Mouse (Mus musculus) limb, embryonic 10.5 days (tissue): ENCODE results near the gene Fam81a. TPM values are rescaled to one million over a fixed set of nuclear protein-coding genes. Genes with fewer than 3 reads are reported as not detected.

Experiments
- DNase-seq: peaks from one replicate; pipeline ENCODE4 v3.0.0-alpha.2; 2017; ENCODE audit warnings: low spot score
- H3K27ac ChIP-seq: fragments of 300-500 bp; sonication (generic); 2 replicates; pipeline ENCODE4 v1.5.1; 2016; ENCODE audit warnings: mild to moderate bottlenecking
- H3K27me3 ChIP-seq: fragments of 300-500 bp; sonication (generic); 2 replicates; pipeline ENCODE4 v1.6.1; 2016; ENCODE audit warnings: low read depth, mild to moderate bottlenecking; ENCODE audit not compliant: poor library complexity, severe bottlenecking
- H3K36me3 ChIP-seq: fragments of 300-500 bp; sonication (generic); 2 replicates; pipeline ENCODE4 v1.6.1; 2016; ENCODE audit warnings: mild to moderate bottlenecking, moderate library complexity
- H3K4me1 ChIP-seq: fragments of 300-500 bp; sonication (generic); 2 replicates; pipeline ENCODE4 v1.6.1; 2016
- H3K4me3 ChIP-seq: fragments of 300-500 bp; sonication (generic); 2 replicates; pipeline ENCODE4 v1.5.1; 2016; ENCODE audit warnings: mild to moderate bottlenecking, moderate library complexity
- H3K9me3 ChIP-seq: fragments of 300-500 bp; sonication (generic); replicated peaks from 2 replicates; pipeline ENCODE4 v1.6.1; 2016; ENCODE audit warnings: mild to moderate bottlenecking
- WGBS: fragments of 180-500 bp; shearing (Covaris S2); methylation state at CpG from one replicate; pipeline ENCODE4 v1.1.7; 2016; 5-methylcytosine and 5-hydroxymethylcytosine counted together
- polyA plus RNA-seq: library from polyadenylated mRNA; unstranded; fragments of >200 nt; fragmentation: Nextera tagmentation; extraction: Ambion mirVana; gene quantifications from 2 replicates; pipeline ENCODE4 v1.2.1, GENCODE M21; 2016

Gene Fam81a
- polyA plus RNA-seq, 1 experiment from 2014 or later, result 1.6 TPM

DNA sequence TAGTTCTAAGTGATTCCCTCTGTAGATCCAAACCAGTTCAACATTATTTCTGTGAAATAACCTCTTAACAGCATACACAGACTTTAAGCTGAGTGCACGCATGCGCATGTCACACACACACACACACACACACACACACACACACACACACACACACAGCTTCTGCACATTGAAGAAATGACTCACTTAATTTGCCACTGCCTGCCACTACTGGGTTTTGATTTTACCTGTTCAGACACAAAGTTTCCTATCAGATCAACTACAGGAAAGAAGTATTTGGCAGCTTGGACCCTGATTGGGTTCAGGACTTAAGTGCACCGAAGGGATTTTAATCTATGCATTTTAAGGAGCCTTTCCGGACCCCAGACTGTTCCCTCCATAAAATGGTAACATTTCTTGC is 2.0 kb downstream of the Fam81a start:
- Histone ChIP-seq H3K27ac (no peak overlapping the region), H3K9me3 (no peaks in the 10 kb centered on the region), H3K4me1 (peaks cover 39% of the 10 kb centered on the region), H3K4me3 (peak overlapping the region; percentile 71), H3K36me3 (no peaks in the 10 kb centered on the region), H3K27me3 (peaks cover 55% of the 10 kb centered on the region)
- WGBS, result 67% methylated on average over 4 of the region's 4 CpGs
- DNase-seq, result no peak

DNA sequence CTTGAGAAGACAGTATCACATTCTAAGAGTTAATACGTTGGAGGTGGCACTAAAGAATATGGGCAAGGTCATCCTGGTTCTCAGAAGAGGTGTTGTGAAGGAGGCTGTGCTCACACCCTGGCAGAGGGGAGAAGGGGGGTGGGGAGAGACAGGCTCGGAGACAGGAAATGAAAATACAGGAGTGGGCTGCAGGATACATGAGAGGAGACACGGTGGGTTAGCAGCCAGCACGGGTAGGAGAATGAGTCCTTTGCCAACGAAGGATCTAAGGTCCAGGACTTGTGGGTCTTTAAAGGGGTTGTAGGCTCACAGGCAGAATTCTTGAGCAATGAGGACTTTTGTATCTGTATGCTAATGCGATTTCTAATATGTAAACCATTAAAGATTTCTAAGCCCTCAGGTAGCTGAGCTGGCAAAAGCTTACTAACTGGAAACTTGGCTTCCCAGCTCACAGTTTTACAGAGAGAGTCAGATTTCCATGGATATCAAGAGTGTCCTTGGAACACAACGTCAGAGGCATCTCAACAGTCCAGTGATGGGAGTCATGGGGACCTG is 3.0 kb downstream of the Fam81a start:
- no peak for DNase-seq
- no peaks in the 10 kb centered on the region for H3K9me3 ChIP-seq
- H3K36me3 ChIP-seq, result no peaks in the 10 kb centered on the region
- H3K4me3 ChIP-seq, result no peak overlapping the region
- peaks cover 55% of the 10 kb centered on the region for H3K27me3 ChIP-seq
- H3K4me1 ChIP-seq, result peaks cover 39% of the 10 kb centered on the region
- 52% methylated on average over 7 of the region's 7 CpGs for WGBS
- H3K27ac ChIP-seq, result no peak overlapping the region

DNA sequence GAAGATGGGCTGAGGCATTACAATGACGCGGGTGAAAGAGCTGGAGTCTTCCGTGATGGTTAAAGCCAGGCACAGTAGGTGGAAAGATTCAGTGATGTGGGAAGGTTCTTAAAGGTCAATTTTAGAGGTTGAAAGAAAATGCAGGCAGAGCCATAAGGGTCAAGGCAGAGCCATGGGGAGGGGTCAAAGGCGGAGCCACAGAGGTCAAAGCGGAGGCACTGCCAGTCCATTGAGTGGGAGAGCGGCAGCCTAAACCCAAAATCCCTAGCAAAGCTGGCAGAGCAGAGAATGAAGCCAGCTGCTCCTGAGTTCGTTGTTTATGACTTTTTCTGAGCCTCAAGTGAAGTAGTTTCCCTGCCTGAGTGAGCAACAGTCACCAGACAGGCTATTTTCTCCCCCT is 3.8 kb downstream of the Fam81a start:
- no peak for DNase-seq
- Histone ChIP-seq H3K36me3 (no peaks in the 10 kb centered on the region), H3K4me1 (peaks cover 39% of the 10 kb centered on the region), H3K27me3 (peaks cover 54% of the 10 kb centered on the region), H3K27ac (no peak overlapping the region), H3K9me3 (no peaks in the 10 kb centered on the region), H3K4me3 (no peak overlapping the region)
- WGBS, result 48% methylated on average over 7 of the region's 7 CpGs

DNA sequence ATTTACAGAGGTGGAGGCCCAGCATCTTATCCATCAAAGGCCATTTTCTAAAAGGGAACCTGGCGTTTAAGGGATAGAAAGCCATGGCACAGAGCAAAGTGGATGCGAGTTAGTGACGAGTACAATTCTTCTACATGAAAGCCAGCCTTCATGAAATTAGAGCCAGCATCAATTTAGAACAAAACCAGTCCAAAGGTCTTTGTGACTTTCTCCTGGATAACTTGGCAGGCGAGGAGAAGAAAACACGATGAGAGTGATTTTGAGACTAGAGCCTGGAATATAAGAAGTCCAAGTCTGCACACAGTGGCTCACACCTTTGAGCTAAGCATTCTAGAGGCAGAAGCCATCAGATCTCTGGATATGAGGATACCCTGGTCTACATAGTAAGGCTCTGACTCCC is 4.4 kb downstream of the Fam81a start:
- no peak overlapping the region for H3K4me3 ChIP-seq
- no peaks in the 10 kb centered on the region for H3K36me3 ChIP-seq
- no peak for DNase-seq
- no peak overlapping the region for H3K27ac ChIP-seq
- H3K9me3 ChIP-seq, result no peaks in the 10 kb centered on the region
- H3K4me1 ChIP-seq, result peaks cover 39% of the 10 kb centered on the region
- WGBS, result 90% methylated on average over 5 of the region's 5 CpGs
- H3K27me3 ChIP-seq, result peaks cover 49% of the 10 kb centered on the region

DNA sequence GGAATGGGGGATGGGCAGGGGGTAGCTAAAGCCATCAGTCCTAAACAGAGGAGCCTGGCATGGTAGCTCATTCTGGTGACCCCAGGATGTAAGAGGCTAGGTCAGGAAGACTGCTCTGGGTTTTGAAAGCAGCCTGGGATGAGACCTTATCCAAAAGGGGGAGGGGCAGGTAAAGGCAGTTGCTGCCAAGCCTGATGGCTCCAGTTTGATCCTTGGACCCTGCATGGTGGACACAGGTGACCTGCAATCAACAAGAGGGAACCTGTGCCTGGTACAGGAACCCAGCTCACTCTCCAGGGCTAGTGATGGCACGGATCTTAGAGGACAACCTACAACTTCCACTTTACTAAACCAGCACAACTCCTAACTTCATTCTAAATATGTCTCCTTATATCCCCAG is 7.2 kb downstream of the Fam81a start:
- 100% methylated on average over 1 of the region's 1 CpGs for WGBS
- no peaks in the 10 kb centered on the region for H3K9me3 ChIP-seq
- no peak overlapping the region for H3K27ac ChIP-seq
- H3K36me3 ChIP-seq, result no peaks in the 10 kb centered on the region
- no peak overlapping the region for H3K4me3 ChIP-seq
- peaks cover 19% of the 10 kb centered on the region for H3K4me1 ChIP-seq
- H3K27me3 ChIP-seq, result peaks cover 22% of the 10 kb centered on the region
- DNase-seq, result no peak

DNA sequence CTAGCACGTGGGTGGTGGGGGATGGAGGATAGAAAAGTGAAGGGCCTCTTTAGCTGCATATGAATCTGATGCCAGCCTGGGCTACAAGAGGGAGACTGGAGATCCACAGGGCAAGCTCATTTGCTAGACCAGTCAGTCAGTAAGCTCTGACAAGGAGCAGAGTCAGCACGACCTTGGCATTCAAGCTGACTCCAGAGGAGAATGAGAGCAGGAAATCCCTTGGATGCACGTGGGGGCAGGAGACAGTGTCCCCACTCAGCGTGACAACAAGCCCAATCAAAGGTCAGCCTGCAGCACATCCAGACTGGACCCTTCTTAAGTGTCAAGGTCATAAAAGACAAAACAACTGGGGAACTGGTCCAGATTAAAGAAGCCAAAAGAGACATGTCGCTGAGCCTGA is 7.6 kb downstream of the Fam81a start:
- Histone ChIP-seq H3K9me3 (no peaks in the 10 kb centered on the region), H3K4me1 (peaks cover 15% of the 10 kb centered on the region), H3K4me3 (no peak overlapping the region), H3K27me3 (peaks cover 17% of the 10 kb centered on the region), H3K27ac (no peak overlapping the region), H3K36me3 (no peaks in the 10 kb centered on the region)
- DNase-seq, result no peak
- 71% methylated on average over 5 of the region's 5 CpGs for WGBS

DNA sequence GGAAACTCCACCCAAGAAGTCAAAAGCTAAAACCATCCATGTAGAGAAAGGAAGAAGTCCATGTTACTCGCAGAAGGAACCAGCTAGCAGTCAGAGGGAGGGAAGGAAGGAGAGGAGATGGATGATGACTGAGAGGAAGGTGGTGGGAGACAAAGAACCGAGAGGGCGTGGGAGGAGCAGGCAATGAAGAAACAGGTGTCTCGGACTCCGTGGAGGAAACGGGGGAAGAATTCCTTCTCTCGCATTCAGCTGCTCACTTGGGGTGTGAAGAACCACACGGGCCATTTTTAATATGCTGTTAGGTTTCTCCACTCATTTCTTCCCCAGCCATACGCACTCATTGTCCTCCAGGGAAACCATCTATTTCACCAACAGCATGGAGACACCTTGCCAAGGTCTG is 8.1 kb downstream of the Fam81a start:
- H3K9me3 ChIP-seq, result no peaks in the 10 kb centered on the region
- 84% methylated on average over 9 of the region's 9 CpGs for WGBS
- no peak overlapping the region for H3K4me3 ChIP-seq
- H3K27ac ChIP-seq, result no peak overlapping the region
- no peaks in the 10 kb centered on the region for H3K36me3 ChIP-seq
- no peak for DNase-seq
- peaks cover 10% of the 10 kb centered on the region for H3K4me1 ChIP-seq
- peaks cover 15% of the 10 kb centered on the region for H3K27me3 ChIP-seq

DNA sequence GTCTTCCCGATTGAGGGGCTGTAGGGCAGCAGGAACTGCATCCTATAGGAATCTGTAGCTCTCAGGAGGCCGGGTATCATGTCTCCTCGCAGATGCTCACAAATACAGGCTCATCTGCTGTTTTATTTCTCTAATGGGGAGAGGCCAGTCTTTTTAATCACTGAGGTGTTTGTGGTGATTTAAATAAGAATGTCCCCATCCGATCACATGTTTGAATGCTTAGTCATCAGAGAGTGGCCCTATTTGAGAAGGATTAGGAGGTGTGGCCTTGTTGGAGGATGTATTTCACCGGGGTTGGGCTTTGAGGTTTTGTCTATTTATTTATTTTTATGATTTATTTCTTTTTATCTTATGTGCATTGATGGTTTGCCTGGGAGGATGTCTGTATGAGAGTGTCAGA is 11.6 kb downstream of the Fam81a start:
- H3K27me3 ChIP-seq, result no peaks in the 10 kb centered on the region
- no peaks in the 10 kb centered on the region for H3K36me3 ChIP-seq
- no peaks in the 10 kb centered on the region for H3K9me3 ChIP-seq
- no peaks in the 10 kb centered on the region for H3K4me1 ChIP-seq
- no peak overlapping the region for H3K27ac ChIP-seq
- DNase-seq, result no peak
- no peak overlapping the region for H3K4me3 ChIP-seq
- 94% methylated on average over 5 of the region's 5 CpGs for WGBS

DNA sequence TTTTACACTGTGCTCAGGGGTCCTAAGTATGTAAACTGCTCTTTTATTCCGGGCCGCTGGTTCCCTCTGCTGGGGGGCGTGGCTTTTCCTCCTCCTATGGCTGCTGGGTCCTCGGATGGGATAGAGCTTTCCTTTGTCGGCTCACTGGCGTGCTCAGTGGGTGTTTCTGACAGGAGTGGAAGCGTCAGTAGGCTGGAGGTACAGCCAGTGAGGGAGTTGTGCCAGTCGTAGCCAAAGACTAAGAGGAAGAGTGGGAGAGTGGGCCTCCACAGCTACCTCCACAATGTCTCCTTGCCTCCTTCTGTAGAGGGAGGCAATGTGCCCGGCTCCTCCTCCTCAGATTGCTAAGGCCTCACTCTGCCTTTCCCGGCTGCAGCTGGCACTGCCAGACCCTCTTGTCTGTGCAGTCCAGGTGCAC is 30.5 kb downstream of the Fam81a start:
- peak; percentile 41 for DNase-seq
- WGBS, result 8% methylated on average over 10 of the region's 10 CpGs
- Histone ChIP-seq H3K4me3 (peak overlapping the region; percentile 40), H3K36me3 (no peaks in the 10 kb centered on the region), H3K27ac (peak overlapping the region; percentile 43; the same call in 1 of the 2 replicates), H3K4me1 (peaks cover 8% of the 10 kb centered on the region), H3K9me3 (no peaks in the 10 kb centered on the region), H3K27me3 (no peaks in the 10 kb centered on the region)

DNA sequence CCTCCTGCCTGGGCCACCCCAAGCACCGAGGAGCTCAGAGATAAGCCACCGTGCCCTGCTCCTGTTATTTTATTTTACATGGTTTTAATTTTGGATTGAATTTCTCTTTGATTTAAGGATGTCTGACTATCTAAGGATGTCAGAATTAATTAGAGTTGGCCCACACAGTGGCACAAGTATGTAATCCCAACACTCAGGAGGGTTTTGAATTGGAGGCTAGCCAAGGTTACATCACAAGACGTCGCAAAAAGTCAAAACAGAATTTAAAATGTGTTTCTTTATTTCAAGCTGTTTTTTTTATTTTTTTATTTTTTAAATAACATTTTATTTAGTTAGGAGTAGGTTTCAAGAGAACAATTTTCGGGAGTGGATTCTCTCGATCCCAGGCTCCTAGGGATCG is 31.5 kb downstream of the Fam81a start:
- Histone ChIP-seq H3K4me1 (peaks cover 8% of the 10 kb centered on the region), H3K27me3 (no peaks in the 10 kb centered on the region), H3K4me3 (no peak overlapping the region), H3K9me3 (no peaks in the 10 kb centered on the region), H3K27ac (no peak overlapping the region), H3K36me3 (no peaks in the 10 kb centered on the region)
- DNase-seq, result no peak
- WGBS, result 76% methylated on average over 7 of the region's 7 CpGs

DNA sequence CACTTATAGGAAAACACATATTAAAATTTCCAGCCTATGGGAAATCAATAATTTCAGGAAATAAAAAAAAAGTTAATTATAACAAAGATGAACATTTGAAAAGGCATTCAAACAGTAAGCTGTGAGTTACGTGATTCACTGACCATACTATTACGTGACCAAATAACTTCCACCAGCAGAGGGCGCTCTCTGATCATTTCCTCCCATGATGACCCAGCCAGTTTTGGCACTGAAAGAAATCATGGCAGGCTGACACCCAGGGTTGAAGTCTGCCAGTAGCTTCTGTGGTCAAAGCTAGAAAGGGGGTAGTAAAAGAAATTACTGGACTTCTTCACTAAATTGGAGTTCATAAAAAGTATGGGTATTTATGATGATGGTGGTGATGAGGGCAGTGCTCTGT is 33.1 kb downstream of the Fam81a start:
- H3K36me3 ChIP-seq, result no peaks in the 10 kb centered on the region
- no peaks in the 10 kb centered on the region for H3K27me3 ChIP-seq
- WGBS, result 12% methylated on average over 3 of the region's 3 CpGs
- DNase-seq, result peak; percentile 92
- H3K4me1 ChIP-seq, result peaks cover 8% of the 10 kb centered on the region
- no peaks in the 10 kb centered on the region for H3K9me3 ChIP-seq
- H3K4me3 ChIP-seq, result no peak overlapping the region
- no peak overlapping the region for H3K27ac ChIP-seq

DNA sequence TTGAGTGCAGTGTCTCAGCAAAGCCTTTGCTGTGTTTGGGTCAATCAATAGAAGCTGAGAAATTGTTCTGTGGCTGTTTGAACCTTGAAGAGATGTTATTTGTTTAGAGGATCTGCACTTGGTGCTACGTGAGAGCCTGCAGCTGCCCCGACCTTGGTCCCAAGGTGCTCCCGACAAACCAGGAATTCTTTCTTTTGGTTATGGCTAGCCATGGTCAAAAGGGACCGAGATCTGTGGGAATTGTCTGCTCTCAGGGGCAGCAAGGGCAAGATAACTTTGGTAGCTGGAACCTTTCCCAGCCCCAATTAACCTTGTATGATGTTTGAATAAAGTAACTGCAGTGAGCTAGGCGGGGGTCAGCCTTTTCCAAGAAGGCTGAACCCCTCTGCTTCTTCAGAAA is 34.2 kb downstream of the Fam81a start:
- WGBS, result 84% methylated on average over 5 of the region's 5 CpGs
- H3K4me1 ChIP-seq, result peaks cover 8% of the 10 kb centered on the region
- no peaks in the 10 kb centered on the region for H3K9me3 ChIP-seq
- H3K27me3 ChIP-seq, result no peaks in the 10 kb centered on the region
- DNase-seq, result no peak
- no peak overlapping the region for H3K27ac ChIP-seq
- H3K4me3 ChIP-seq, result no peak overlapping the region
- no peaks in the 10 kb centered on the region for H3K36me3 ChIP-seq

DNA sequence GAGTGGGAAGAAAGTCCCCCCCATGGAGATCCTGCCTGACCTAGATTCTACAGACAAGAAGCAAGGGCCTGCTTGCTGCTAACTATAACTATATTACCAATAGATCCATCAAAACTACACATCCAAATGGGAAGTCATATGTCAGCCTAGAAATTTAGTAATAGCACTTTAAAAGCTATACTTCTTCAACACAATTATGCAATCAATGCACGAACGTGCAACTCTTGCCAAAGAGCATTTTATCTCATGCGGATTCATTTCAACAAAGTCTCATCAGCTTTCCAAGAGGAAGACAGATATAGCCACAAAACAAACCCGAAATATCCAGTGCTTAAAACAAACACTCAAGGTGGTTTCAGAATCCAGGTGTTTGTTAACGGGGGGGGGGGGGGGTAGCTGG is 36.8 kb downstream of the Fam81a start:
- H3K36me3 ChIP-seq, result no peaks in the 10 kb centered on the region
- H3K27me3 ChIP-seq, result no peaks in the 10 kb centered on the region
- no peaks in the 10 kb centered on the region for H3K4me1 ChIP-seq
- WGBS, result 88% methylated on average over 5 of the region's 5 CpGs
- no peak for DNase-seq
- H3K9me3 ChIP-seq, result no peaks in the 10 kb centered on the region
- no peak overlapping the region for H3K27ac ChIP-seq
- no peak overlapping the region for H3K4me3 ChIP-seq

DNA sequence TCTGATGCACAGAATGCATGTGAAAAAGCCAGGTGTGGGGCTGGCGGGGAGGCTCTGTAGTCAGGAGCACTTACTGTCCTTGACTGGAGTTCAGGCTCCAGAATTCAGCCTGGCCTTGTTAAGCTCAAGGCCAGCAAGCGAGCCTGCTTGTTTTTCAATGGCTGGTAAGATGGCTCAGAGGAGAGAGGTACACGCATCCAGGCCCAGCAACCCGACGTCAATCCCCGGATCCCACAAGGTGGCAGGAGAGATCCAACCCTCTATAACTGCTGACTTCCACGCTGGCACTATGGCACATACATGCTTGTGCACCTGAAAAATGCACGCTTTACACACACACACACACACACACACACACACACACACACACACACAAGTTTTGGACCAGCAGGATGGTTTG is 39.3 kb downstream of the Fam81a start:
- WGBS, result 49% methylated on average over 8 of the region's 8 CpGs
- Histone ChIP-seq H3K9me3 (no peaks in the 10 kb centered on the region), H3K36me3 (no peaks in the 10 kb centered on the region), H3K27me3 (no peaks in the 10 kb centered on the region), H3K27ac (no peak overlapping the region), H3K4me3 (no peak overlapping the region), H3K4me1 (no peaks in the 10 kb centered on the region)
- no peak for DNase-seq
